Mouse (Mus musculus) CD8-positive naive resting alpha-beta T cell, adult 57 days (primary cell): ENCODE data around the gene Btbd35f16. TPM values are rescaled to one million over a fixed set of nuclear protein-coding genes. Genes with fewer than 3 reads are reported as not detected.

ENCODE experiments used
- total RNA-seq: library from RNA; stranded (reverse); gene quantifications from one replicate; pipeline ENCODE4 v1.2.4, GENCODE M21; 2023

Btbd35f16 gene
- not detected for total RNA-seq

DNA sequence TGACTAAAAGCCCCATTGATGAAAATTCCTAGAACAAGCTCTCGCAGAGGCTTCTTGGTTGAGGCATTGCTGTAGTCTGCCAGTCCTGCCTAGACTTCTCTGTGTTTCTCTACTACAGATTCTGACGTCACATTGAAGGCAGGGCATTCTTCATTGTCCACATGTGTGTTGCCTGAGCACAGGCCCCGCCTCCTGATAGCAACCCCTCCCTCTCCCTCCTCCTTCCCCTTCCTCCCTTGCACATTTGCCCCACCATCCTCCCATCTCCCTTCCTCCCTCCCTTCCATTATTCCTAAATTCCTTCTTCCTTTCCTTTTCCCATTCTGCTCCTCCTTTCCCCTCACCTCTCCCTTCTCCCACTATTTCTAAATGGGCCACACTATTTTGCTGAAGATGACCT is at the start of gene Btbd35f16:
Gene Btbd35f16 (minus strand): TSS at position 101 of the 400 bp plus-strand sequence.

Other genes with a start within 250 kb of the Btbd35f16 start
- gene Btbd35f10, start 204.1 kb downstream of the Btbd35f16 start, total RNA-seq, result not detected
- not detected for gene Btbd35f3, start 80.7 kb upstream of the Btbd35f16 start, total RNA-seq
- gene Btbd35f28, start 239.6 kb upstream of the Btbd35f16 start, total RNA-seq, result not detected